Mouse (Mus musculus): ENCODE measurements at regions not wholly inside any gene's neighbourhood (a gene's known extent, or its start where the extent isn't known, plus 50 kb on each side); places are given as distances from the start of the nearest gene placed in this dataset.

GRCm38 (mm10) chr1:31337087-31337486, 114.4 kb downstream of the Pih1d3 start:
- peak in 1 of 2 experiments; percentile 66 for DNase-seq (ENCODE audit: extremely low spot score in 1 of 2, low spot score in 1 of 2)

- DNase-seq (ENCODE audit: extremely low spot score in 1 of 2, low spot score in 1 of 2): no peak
Measured at GRCm38 (mm10) chr1:31363971-31364370, 141.3 kb downstream of the Pih1d3 start.

DNA sequence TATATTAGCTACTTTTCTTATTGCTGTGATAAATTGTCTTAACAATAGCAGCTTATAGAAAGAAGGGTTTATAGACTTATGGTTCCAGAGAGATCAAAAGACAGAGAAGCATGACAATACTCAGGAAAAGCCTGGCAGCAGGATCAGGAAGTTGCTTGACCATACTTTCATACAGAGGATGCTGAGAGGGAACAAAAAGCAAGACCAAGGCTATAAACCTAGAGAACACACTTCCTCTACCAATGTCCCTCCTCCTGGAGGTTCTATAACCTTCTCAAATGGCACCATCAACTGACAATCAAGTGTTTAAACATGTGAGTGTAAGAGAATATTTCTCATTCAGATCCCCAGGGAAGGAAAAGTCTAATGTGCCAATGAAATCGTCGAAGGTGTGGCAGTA, 154.7 kb downstream of the Pih1d3 start:
- DNase-seq (ENCODE audit: extremely low spot score in 1 of 2, low spot score in 1 of 2): no peak

DNA sequence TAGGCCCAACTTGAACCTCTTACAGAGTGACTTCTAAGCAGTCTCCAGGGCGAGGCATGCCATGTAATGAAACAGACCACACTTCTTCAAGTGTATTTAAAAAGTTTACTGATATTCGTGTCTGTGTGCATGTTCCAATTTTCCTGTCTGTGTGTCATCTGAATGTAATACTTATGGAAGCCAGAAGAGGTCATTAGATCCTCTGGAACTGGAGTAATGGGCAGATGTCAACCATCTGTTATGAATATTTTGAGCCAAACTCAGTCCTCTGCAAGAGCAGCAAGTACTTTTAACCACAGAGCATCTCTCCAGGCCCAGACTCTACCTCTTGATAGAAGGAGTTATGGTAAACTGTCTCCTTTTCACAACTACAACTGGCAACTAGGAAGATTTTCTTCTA, 156.4 kb downstream of the Pih1d3 start:
- DNase-seq (ENCODE audit: extremely low spot score in 1 of 2, low spot score in 1 of 2): peak in 1 of 2 experiments; percentile 7

DNA sequence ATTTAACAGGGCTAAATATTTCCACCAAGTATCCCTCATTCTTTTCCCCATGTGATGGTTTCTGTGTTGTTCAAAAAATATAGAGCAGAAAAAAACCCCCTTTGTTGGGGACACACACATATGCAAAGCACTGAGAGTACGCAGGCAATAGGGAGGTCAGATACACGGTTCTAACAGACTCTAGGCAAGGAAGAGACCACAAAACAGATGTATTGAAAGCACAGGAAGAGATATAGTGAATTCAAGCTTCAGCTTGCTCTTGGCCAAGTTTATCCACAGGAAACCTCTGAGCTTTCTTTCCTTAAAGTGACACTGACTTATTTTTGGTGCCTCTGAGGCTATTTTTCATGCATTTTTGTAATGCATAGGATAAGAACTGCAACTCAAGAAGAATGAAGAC, 157.7 kb downstream of the Pih1d3 start:
- no peak for DNase-seq (ENCODE audit: extremely low spot score in 1 of 2, low spot score in 1 of 2)

DNA sequence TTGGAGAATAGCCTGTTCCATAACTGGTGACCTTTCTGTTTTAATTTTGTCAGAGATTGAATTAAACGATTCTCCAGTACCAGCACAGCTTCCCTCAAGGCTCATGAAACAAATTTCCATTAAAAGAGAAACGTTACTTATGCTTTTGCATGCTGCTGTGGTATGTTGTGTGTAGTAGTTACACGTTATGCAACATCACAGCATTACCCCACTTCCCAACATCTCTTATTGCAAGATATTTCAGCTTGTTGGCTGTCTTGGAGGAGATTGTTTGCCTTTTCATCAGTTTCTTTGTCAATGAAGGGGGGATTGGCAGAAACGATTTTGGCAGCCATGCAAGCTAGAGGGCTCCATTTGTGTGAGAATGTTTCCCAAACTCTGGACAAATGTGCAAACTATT, 159.6 kb downstream of the Pih1d3 start:
- DNase-seq (ENCODE audit: extremely low spot score in 1 of 2, low spot score in 1 of 2): no peak
